In the genomic region with DNA sequence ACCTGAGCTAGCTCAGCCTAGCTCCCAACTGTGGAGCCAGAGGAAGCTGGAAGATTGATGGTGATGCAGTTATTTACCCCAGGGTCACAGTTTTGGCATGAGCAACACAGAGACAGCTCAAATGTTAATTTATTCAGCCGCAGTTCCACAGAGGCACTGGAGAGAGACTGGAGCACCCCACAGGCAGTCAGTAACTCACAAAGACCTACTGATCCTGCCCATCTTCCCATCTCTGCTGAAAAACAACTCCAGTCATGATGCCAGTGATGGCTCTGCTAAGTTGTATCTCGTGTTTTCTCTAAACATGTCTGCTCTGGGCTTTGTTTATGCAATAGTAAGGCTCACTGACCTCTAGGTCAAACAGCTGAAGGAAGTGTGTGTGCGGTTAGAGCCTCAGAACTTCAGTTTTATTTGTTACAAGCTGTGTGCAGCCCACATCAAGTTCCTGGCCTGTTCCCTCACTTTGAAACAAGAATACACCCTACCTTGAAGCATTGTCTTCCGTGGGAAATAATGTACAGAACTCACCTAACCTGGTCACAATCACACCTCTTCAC, we compare ENCODE assay signal across 12 mouse cellular contexts. TPM values are rescaled to one million over a fixed set of nuclear protein-coding genes. Genes with fewer than 3 reads are reported as not detected.
DNase-seq lines count a peak whose midpoint lies in the region; ATAC-seq and TF ChIP-seq lines count a peak whose summit lies in the region.
"Had no signal": no experiment of that assay in that cellular context is flagged by ENCODE, and none has a peak within 500 bp of the region (broad histone marks: within the 10 kb centered on the region; RNA-seq: fewer than 3 reads in every experiment).

No protein-coding gene starts in this region.

- H3K36me3 ChIP-seq in hindbrain, embryonic 13.5 days = no peaks in the 10 kb centered on the region
- H3K36me3 ChIP-seq in hindbrain, embryonic 11.5 days (ENCODE audit: control insufficient read depth, insufficient read depth, low read length) = no peaks in the 10 kb centered on the region
- H3K36me3 ChIP-seq in neural tube, embryonic 13.5 days = no peaks in the 10 kb centered on the region
- H3K36me3 ChIP-seq in kidney, postnatal 0 days (ENCODE audit: insufficient read depth, low read length) = no peaks in the 10 kb centered on the region
- 0 out of 2 replicates have a peak, but pooled peaks cover 2% of the 10 kb centered on the region for H3K36me3 ChIP-seq in small intestine, adult 2 months (ENCODE audit: control insufficient read depth, insufficient read depth, low read length)
- H3K36me3 ChIP-seq: embryonic facial prominence, embryonic 13.5 days had no signal

- H3K9me3 ChIP-seq in hindbrain, embryonic 13.5 days = no peaks in the 10 kb centered on the region
- H3K9me3 ChIP-seq in hindbrain, embryonic 11.5 days (ENCODE audit: control insufficient read depth, low read length) = no peaks in the 10 kb centered on the region
- no peaks in the 10 kb centered on the region for H3K9me3 ChIP-seq in neural tube, embryonic 13.5 days
- H3K9me3 ChIP-seq in kidney, postnatal 0 days (replicated peaks; ENCODE audit: low read length) = no peaks in the 10 kb centered on the region
- H3K9me3 ChIP-seq: embryonic facial prominence, embryonic 13.5 days; limb, embryonic 15.5 days had no signal

- no peak overlapping the region for H3K4me2 ChIP-seq in hindbrain, embryonic 13.5 days
- no peak overlapping the region for H3K4me2 ChIP-seq in hindbrain, embryonic 11.5 days (replicated peaks; ENCODE audit: low read depth, low read length)
- no peak overlapping the region for H3K4me2 ChIP-seq in neural tube, embryonic 13.5 days
- H3K4me2 ChIP-seq in kidney, postnatal 0 days (ENCODE audit: low read length) = peak overlapping the region; percentile 6; the same call in 1 of the 2 replicates
- H3K4me2 ChIP-seq: embryonic facial prominence, embryonic 13.5 days; limb, embryonic 15.5 days had no signal

- no peak for DNase-seq in hindbrain, embryonic 11.5 days (ENCODE audit: low spot score)
- no peak for DNase-seq in neural tube, embryonic 10.5 days (ENCODE audit: extremely low spot score, low spot score)
- peak; percentile 68 for DNase-seq in kidney, postnatal 0 days (ENCODE audit: low spot score)
- DNase-seq in spleen, postnatal 36 days (ENCODE audit: low spot score in 2 of 2) = no peak
- no peak for DNase-seq in natural killer cell, adult 2 months (ENCODE audit: low spot score in 2 of 2)
- DNase-seq: thymus, postnatal 4 days had no signal

- no peak for TF ChIP-seq CTCF in kidney, postnatal 0 days (IDR thresholded peaks at IDR 0.05; ENCODE audit: low read depth)
- no peak for TF ChIP-seq CTCF in small intestine, adult 2 months (IDR thresholded peaks at IDR 0.05; ENCODE audit: extremely low read depth, insufficient read length, insufficient replicate concordance, low read depth, low read length)

- WGBS in hindbrain, embryonic 13.5 days = 47% methylated on average over 4 of the region's 4 CpGs
- 45% methylated on average over 4 of the region's 4 CpGs for WGBS in hindbrain, embryonic 11.5 days
- WGBS in neural tube, embryonic 13.5 days = 45% methylated on average over 4 of the region's 4 CpGs
- 26% methylated on average over 4 of the region's 4 CpGs for WGBS in kidney, postnatal 0 days
- 77% methylated on average over 4 of the region's 4 CpGs for WGBS in small intestine, adult 2 months

- H3K27ac ChIP-seq in hindbrain, embryonic 13.5 days = no peak overlapping the region
- no peak overlapping the region for H3K27ac ChIP-seq in hindbrain, embryonic 11.5 days (ENCODE audit: low read depth, low read length)
- H3K27ac ChIP-seq in neural tube, embryonic 13.5 days (replicated peaks) = no peak overlapping the region; the same call in 1 of the 2 replicates
- H3K27ac ChIP-seq in kidney, postnatal 0 days = no peak overlapping the region
- H3K27ac ChIP-seq in small intestine, adult 2 months (ENCODE audit: insufficient read depth, low read depth, low read length) = 0 out of 2 replicates have a peak overlapping the region, but pooled peaks have one; percentile 23
- H3K27ac ChIP-seq: embryonic facial prominence, embryonic 13.5 days; limb, embryonic 15.5 days had no signal

- no peak for TF ChIP-seq POLR2A in small intestine, adult 2 months (IDR thresholded peaks at IDR 0.05; ENCODE audit: low read depth, low read length)

- H3K4me3 ChIP-seq in hindbrain, embryonic 13.5 days = no peak overlapping the region
- H3K4me3 ChIP-seq in hindbrain, embryonic 11.5 days (ENCODE audit: low read depth, low read length) = no peak overlapping the region
- H3K4me3 ChIP-seq in neural tube, embryonic 13.5 days = no peak overlapping the region
- no peak overlapping the region for H3K4me3 ChIP-seq in kidney, postnatal 0 days (replicated peaks; ENCODE audit: low read depth, low read length)
- H3K4me3 ChIP-seq in small intestine, adult 2 months (ENCODE audit: low read depth, low read length) = no peak overlapping the region
- H3K4me3 ChIP-seq: embryonic facial prominence, embryonic 13.5 days; limb, embryonic 15.5 days had no signal

- ATAC-seq in hindbrain, embryonic 13.5 days (ENCODE audit: low FRiP score) = no peak
- ATAC-seq in hindbrain, embryonic 11.5 days (ENCODE audit: low FRiP score) = no peak
- 0 out of 2 replicates have a peak, but pooled peaks have one; percentile 24 for ATAC-seq in neural tube, embryonic 13.5 days (ENCODE audit: low read depth)
- no peak; the same call in 1 of the 2 replicates for ATAC-seq in kidney, postnatal 0 days (replicated peaks; ENCODE audit: low FRiP score, low read depth)

- no peaks in the 10 kb centered on the region for H3K27me3 ChIP-seq in hindbrain, embryonic 13.5 days
- H3K27me3 ChIP-seq in hindbrain, embryonic 11.5 days (ENCODE audit: control insufficient read depth, insufficient read depth, low read length) = no peaks in the 10 kb centered on the region
- no peaks in the 10 kb centered on the region for H3K27me3 ChIP-seq in neural tube, embryonic 13.5 days
- H3K27me3 ChIP-seq in kidney, postnatal 0 days (ENCODE audit: insufficient read depth, low read length) = no peaks in the 10 kb centered on the region
- no peaks in the 10 kb centered on the region for H3K27me3 ChIP-seq in small intestine, adult 2 months (ENCODE audit: control insufficient read depth, insufficient read depth, low read length)
- H3K27me3 ChIP-seq: embryonic facial prominence, embryonic 13.5 days; limb, embryonic 15.5 days had no signal

- peak overlapping the region; percentile 35; the same call in 1 of the 2 replicates for H3K9ac ChIP-seq in hindbrain, embryonic 13.5 days
- H3K9ac ChIP-seq in hindbrain, embryonic 11.5 days (ENCODE audit: low read depth, low read length) = no peak overlapping the region
- H3K9ac ChIP-seq in neural tube, embryonic 13.5 days = 0 out of 2 replicates have a peak overlapping the region, but pooled peaks have one; percentile 23
- H3K9ac ChIP-seq in kidney, postnatal 0 days (ENCODE audit: low read depth, low read length) = no peak overlapping the region
- H3K9ac ChIP-seq: embryonic facial prominence, embryonic 13.5 days; forebrain, postnatal 0 days; limb, embryonic 15.5 days had no signal

- peaks cover 18% of the 10 kb centered on the region for H3K4me1 ChIP-seq in hindbrain, embryonic 13.5 days (replicated peaks)
- H3K4me1 ChIP-seq in hindbrain, embryonic 11.5 days (replicated peaks; ENCODE audit: control insufficient read depth, insufficient read depth, low read length) = peaks cover 4% of the 10 kb centered on the region; the same call in 1 of the 2 replicates
- H3K4me1 ChIP-seq in neural tube, embryonic 13.5 days (replicated peaks) = peaks cover 21% of the 10 kb centered on the region
- peaks cover 19% of the 10 kb centered on the region for H3K4me1 ChIP-seq in kidney, postnatal 0 days (replicated peaks; ENCODE audit: insufficient read depth, low read length)
- peaks cover 10% of the 10 kb centered on the region; the same call in 1 of the 2 replicates for H3K4me1 ChIP-seq in small intestine, adult 2 months (ENCODE audit: control insufficient read depth, insufficient read depth, insufficient read length, low read length)

RNA-seq across cellular contexts. Expression of gene Uvrag, which starts 34.1 kb away (rescaled TPM):
- 14.2 and 15.6 TPM in 2 replicates for polyA plus RNA-seq in hindbrain, embryonic 13.5 days (2015; fragmentation: Nextera tagmentation; extraction: Ambion mirVana)
- polyA plus RNA-seq in hindbrain, embryonic 11.5 days (2014; fragmentation: Nextera tagmentation; extraction: Ambion mirVana) = 11.7 and 13.1 TPM in 2 replicates
- polyA plus RNA-seq in neural tube, embryonic 13.5 days (2015; fragmentation: Nextera tagmentation; extraction: Ambion mirVana) = 15.8 and 16.6 TPM in 2 replicates
- polyA plus RNA-seq in kidney, postnatal 0 days (2015; fragmentation: Nextera tagmentation; extraction: Ambion mirVana) = 19.0 and 21.6 TPM in 2 replicates
- 14.8 and 28.2 TPM in 2 replicates for polyA plus RNA-seq in small intestine, adult 2 months (2012; rRNA removed)

Comparison
In these comparisons a context has a peak if more than half of its experiments do, and no peak if none do; other contexts are left out.
1. H3K9ac ChIP-seq: peak in hindbrain, embryonic 13.5 days (single experiment) and neural tube, embryonic 13.5 days (single experiment); none in hindbrain, embryonic 11.5 days (single experiment) and kidney, postnatal 0 days (single experiment).